Mouse (Mus musculus) liver, embryonic 13.5 days (tissue): ENCODE data around the gene Crygb. TPM values are rescaled to one million over a fixed set of nuclear protein-coding genes. Genes with fewer than 3 reads are reported as not detected.

Experiments used
- ATAC-seq: fragments of 200-750 bp; cut with Nextera tagmentation; 2 replicates; pipeline ENCODE4 v1.8.0; 2017; ENCODE audit warnings: low read depth, mild to moderate bottlenecking, moderate number of reproducible peaks, moderate library complexity
- DNase-seq: peaks from one replicate; pipeline ENCODE4 v3.0.0; 2022
- H3K27ac ChIP-seq: fragments of 300-500 bp; sonication (generic); 2 replicates; pipeline ENCODE4 v1.5.1; 2015; ENCODE audit warnings: moderate library complexity, mild to moderate bottlenecking, inconsistent platforms
- H3K27me3 ChIP-seq: fragments of 300-500 bp; sonication (generic); 2 replicates; pipeline ENCODE4 v1.6.1; 2015; ENCODE audit warnings: mild to moderate bottlenecking, inconsistent platforms
- H3K36me3 ChIP-seq: fragments of 300-500 bp; sonication (generic); 2 replicates; pipeline ENCODE4 v1.6.1; 2015; ENCODE audit warnings: mild to moderate bottlenecking, inconsistent platforms
- H3K4me1 ChIP-seq: fragments of 300-500 bp; sonication (generic); replicated peaks from 2 replicates; pipeline ENCODE4 v1.6.1; 2015; ENCODE audit warnings: inconsistent platforms
- H3K4me2 ChIP-seq: fragments of 300-500 bp; sonication (generic); 2 replicates; pipeline ENCODE4 v1.6.1; 2015; ENCODE audit warnings: inconsistent platforms, mild to moderate bottlenecking, moderate library complexity
- H3K4me3 ChIP-seq: fragments of 300-500 bp; sonication (generic); replicated peaks from 2 replicates; pipeline ENCODE4 v1.5.1; 2015; ENCODE audit warnings: mild to moderate bottlenecking, inconsistent platforms
- H3K9ac ChIP-seq: fragments of 300-500 bp; sonication (generic); 2 replicates; pipeline ENCODE4 v1.6.1; 2015; ENCODE audit warnings: mild to moderate bottlenecking, inconsistent platforms
- H3K9me3 ChIP-seq: fragments of 300-500 bp; sonication (generic); replicated peaks from 2 replicates; pipeline ENCODE4 v1.6.1; 2016; ENCODE audit warnings: inconsistent platforms
- WGBS: fragments of 180-500 bp; shearing (Covaris S2); methylation state at CpG from one replicate; pipeline ENCODE4 v1.1.7; 2015; ENCODE audit not compliant: insufficient replicate concordance; 5-methylcytosine and 5-hydroxymethylcytosine counted together
- polyA plus RNA-seq: library from polyadenylated mRNA; unstranded; fragments of >200 nt; fragmentation: Nextera tagmentation; extraction: Ambion mirVana; gene quantifications from 2 replicates; pipeline ENCODE4 v1.2.1, GENCODE M21; 2015

The Crygb gene
- polyA plus RNA-seq, result not detected in 2 replicates

- Histone ChIP-seq H3K27me3 (no peaks in the 10 kb centered on the region), H3K4me1 (no peaks in the 10 kb centered on the region), H3K36me3 (no peaks in the 10 kb centered on the region), H3K9me3 (no peaks in the 10 kb centered on the region), H3K27ac (no peak within 1 kb of the TSS), H3K9ac (no peak within 1 kb of the TSS), H3K4me3 (no peak within 1 kb of the TSS), H3K4me2 (no peak within 1 kb of the TSS)
- no peak for ATAC-seq
- no peak for DNase-seq
- WGBS, result 43% methylated on average over 7 of the region's 7 CpGs
These were observed at the start of gene Crygb for GRCm38 (mm10) chr1:65082188-65082587. TSS of gene Crygb (minus strand) at chr1:65082288.

- H3K4me2 ChIP-seq, result no peak overlapping the region
- no peak overlapping the region for H3K4me3 ChIP-seq
- no peaks in the 10 kb centered on the region for H3K27me3 ChIP-seq
- WGBS, result 83% methylated on average over 1 of the region's 1 CpGs
- no peak overlapping the region for H3K27ac ChIP-seq
- no peaks in the 10 kb centered on the region for H3K4me1 ChIP-seq
- DNase-seq, result no peak
- H3K9ac ChIP-seq, result no peak overlapping the region
- H3K36me3 ChIP-seq, result no peaks in the 10 kb centered on the region
- no peak for ATAC-seq
- no peaks in the 10 kb centered on the region for H3K9me3 ChIP-seq
These were observed 49.6 kb upstream of the Crygb start for GRCm38 (mm10) chr1:65131671-65132070.

- H3K4me2 ChIP-seq, result no peak overlapping the region
- WGBS, result 43% methylated on average over 3 of the region's 3 CpGs
- H3K36me3 ChIP-seq, result no peaks in the 10 kb centered on the region
- H3K27me3 ChIP-seq, result no peaks in the 10 kb centered on the region
- H3K9me3 ChIP-seq, result no peaks in the 10 kb centered on the region
- no peak overlapping the region for H3K27ac ChIP-seq
- DNase-seq (no peak), ATAC-seq (no peak)
- no peak overlapping the region for H3K9ac ChIP-seq
- no peaks in the 10 kb centered on the region for H3K4me1 ChIP-seq
- H3K4me3 ChIP-seq, result no peak overlapping the region
These were observed 48.1 kb upstream of the Crygb start for GRCm38 (mm10) chr1:65130226-65130625.

GRCm38 (mm10) chr1:65129634-65130180 is 47.6 kb upstream of the Crygb start:
- H3K36me3 ChIP-seq, result no peaks in the 10 kb centered on the region
- no peak overlapping the region for H3K4me2 ChIP-seq
- H3K4me1 ChIP-seq, result no peaks in the 10 kb centered on the region
- H3K27ac ChIP-seq, result no peak overlapping the region
- H3K27me3 ChIP-seq, result no peaks in the 10 kb centered on the region
- WGBS, result 56% methylated on average over 3 of the region's 3 CpGs
- ATAC-seq, result no peak
- H3K4me3 ChIP-seq, result no peak overlapping the region
- no peak for DNase-seq
- no peak overlapping the region for H3K9ac ChIP-seq
- no peaks in the 10 kb centered on the region for H3K9me3 ChIP-seq

- Histone ChIP-seq H3K4me3 (no peak within 1 kb of the TSS), H3K9me3 (no peaks in the 10 kb centered on the region), H3K4me2 (no peak within 1 kb of the TSS), H3K36me3 (no peaks in the 10 kb centered on the region), H3K27me3 (no peaks in the 10 kb centered on the region), H3K27ac (no peak within 1 kb of the TSS), H3K9ac (no peak within 1 kb of the TSS), H3K4me1 (no peaks in the 10 kb centered on the region)
- DNase-seq (no peak), ATAC-seq (no peak)
- WGBS, result 28% methylated on average over 9 of the region's 9 CpGs
These were observed 40.7 kb upstream of the Crygb start, which contains the start of gene D630023F18Rik for GRCm38 (mm10) chr1:65122574-65123372. TSS of gene D630023F18Rik (minus strand) at chr1:65123214.

GRCm38 (mm10) chr1:65119438-65119837 is 37.4 kb upstream of the Crygb start, which contains the start of gene Gm28845:
TSS of gene Gm28845 (minus strand) at chr1:65119558.
- no peaks in the 10 kb centered on the region for H3K4me1 ChIP-seq
- no peak within 1 kb of the TSS for H3K27ac ChIP-seq
- no peak within 1 kb of the TSS for H3K4me3 ChIP-seq
- no peak for DNase-seq
- no peak for ATAC-seq
- H3K4me2 ChIP-seq, result no peak within 1 kb of the TSS
- WGBS, result 83% methylated on average over 1 of the region's 1 CpGs
- no peaks in the 10 kb centered on the region for H3K9me3 ChIP-seq
- H3K9ac ChIP-seq, result no peak within 1 kb of the TSS
- no peaks in the 10 kb centered on the region for H3K27me3 ChIP-seq
- no peaks in the 10 kb centered on the region for H3K36me3 ChIP-seq

- H3K9me3 ChIP-seq, result no peaks in the 10 kb centered on the region
- no peaks in the 10 kb centered on the region for H3K27me3 ChIP-seq
- no peak overlapping the region for H3K27ac ChIP-seq
- ATAC-seq, result no peak
- no peaks in the 10 kb centered on the region for H3K4me1 ChIP-seq
- 49% methylated on average over 8 of the region's 8 CpGs for WGBS
- no peaks in the 10 kb centered on the region for H3K36me3 ChIP-seq
- no peak overlapping the region for H3K4me2 ChIP-seq
- no peak for DNase-seq
- no peak overlapping the region for H3K9ac ChIP-seq
- no peak overlapping the region for H3K4me3 ChIP-seq
These were observed 36.2 kb upstream of the Crygb start for GRCm38 (mm10) chr1:65118150-65118913.

GRCm38 (mm10) chr1:65113536-65114172 is 31.6 kb upstream of the Crygb start:
- Histone ChIP-seq H3K27me3 (no peaks in the 10 kb centered on the region), H3K4me3 (no peak overlapping the region), H3K4me2 (no peak overlapping the region), H3K27ac (no peak overlapping the region), H3K9me3 (no peaks in the 10 kb centered on the region), H3K9ac (no peak overlapping the region), H3K36me3 (no peaks in the 10 kb centered on the region), H3K4me1 (peaks cover 8% of the 10 kb centered on the region)
- ATAC-seq (peak; percentile 41; the same call in 1 of the 2 replicates), DNase-seq (no peak)
- 77% methylated on average over 5 of the region's 5 CpGs for WGBS

GRCm38 (mm10) chr1:65112807-65113196 is 30.7 kb upstream of the Crygb start:
- H3K9ac ChIP-seq, result no peak overlapping the region
- H3K4me2 ChIP-seq, result peak overlapping the region; percentile 41
- ATAC-seq (peak; percentile 40), DNase-seq (no peak)
- peak overlapping the region; percentile 37 for H3K27ac ChIP-seq
- WGBS, result 34% methylated on average over 14 of the region's 14 CpGs
- H3K36me3 ChIP-seq, result no peaks in the 10 kb centered on the region
- no peak overlapping the region for H3K4me3 ChIP-seq
- no peaks in the 10 kb centered on the region for H3K27me3 ChIP-seq
- H3K9me3 ChIP-seq, result no peaks in the 10 kb centered on the region
- peaks cover 8% of the 10 kb centered on the region for H3K4me1 ChIP-seq

GRCm38 (mm10) chr1:65112031-65112806 is 30.1 kb upstream of the Crygb start:
- Histone ChIP-seq H3K4me3 (no peak overlapping the region), H3K27ac (peak overlapping the region; percentile 37), H3K36me3 (no peaks in the 10 kb centered on the region), H3K9ac (no peak overlapping the region), H3K9me3 (no peaks in the 10 kb centered on the region), H3K27me3 (no peaks in the 10 kb centered on the region), H3K4me2 (peak overlapping the region; percentile 41), H3K4me1 (peaks cover 8% of the 10 kb centered on the region)
- peak; percentile 55; the same call in 1 of the 2 replicates for ATAC-seq
- DNase-seq, result peak; percentile 49
- WGBS, result 8% methylated on average over 8 of the region's 8 CpGs
